Mouse (Mus musculus): Measurements from ENCODE around the gene Mettl8. TPM values are rescaled to one million over a fixed set of nuclear protein-coding genes. Genes with fewer than 3 reads are reported as not detected.

Gene Mettl8
- polyA plus RNA-seq, 1 experiment, result 13.4 TPM

GRCm38 (mm10) chr2:70951944-70952343, 103.4 kb downstream of the Mettl8 start:
- Histone ChIP-seq H3K27ac (ENCODE audit: insufficient read depth, low read length) (no peak overlapping the region), H3K4me1 (ENCODE audit: control insufficient read depth, insufficient read depth, low read length) (no peaks in the 10 kb centered on the region), H3K4me3 (ENCODE audit: insufficient read depth, low read length) (no peak overlapping the region)
- TF ChIP-seq CTCF (IDR thresholded peaks at IDR 0.05; ENCODE audit: extremely low read depth, insufficient read depth, low read length), result no peak
- TF ChIP-seq POLR2A (IDR thresholded peaks at IDR 0.05; ENCODE audit: extremely low read depth, insufficient read depth, low read length), result no peak

- no peak overlapping the region for H3K27ac ChIP-seq (ENCODE audit: insufficient read depth, low read length)
- H3K4me1 ChIP-seq (ENCODE audit: control insufficient read depth, insufficient read depth, low read length), result no peaks in the 10 kb centered on the region
- H3K4me3 ChIP-seq (ENCODE audit: insufficient read depth, low read length), result no peak overlapping the region
- no peak for TF ChIP-seq CTCF (IDR thresholded peaks at IDR 0.05; ENCODE audit: extremely low read depth, insufficient read depth, low read length)
- TF ChIP-seq POLR2A (IDR thresholded peaks at IDR 0.05; ENCODE audit: extremely low read depth, insufficient read depth, low read length), result no peak
Measured at GRCm38 (mm10) chr2:70944511-70945305, 110.7 kb downstream of the Mettl8 start.

GRCm38 (mm10) chr2:70940826-70941225, 114.6 kb downstream of the Mettl8 start:
- Histone ChIP-seq H3K4me1 (ENCODE audit: control insufficient read depth, insufficient read depth, low read length) (no peaks in the 10 kb centered on the region), H3K27ac (ENCODE audit: insufficient read depth, low read length) (no peak overlapping the region), H3K4me3 (ENCODE audit: insufficient read depth, low read length) (no peak overlapping the region)
- TF ChIP-seq CTCF (IDR thresholded peaks at IDR 0.05; ENCODE audit: extremely low read depth, insufficient read depth, low read length), result no peak
- no peak for TF ChIP-seq POLR2A (IDR thresholded peaks at IDR 0.05; ENCODE audit: extremely low read depth, insufficient read depth, low read length)

GRCm38 (mm10) chr2:70938844-70939494, 116.4 kb downstream of the Mettl8 start:
- no peak overlapping the region for H3K4me3 ChIP-seq (ENCODE audit: insufficient read depth, low read length)
- no peak for TF ChIP-seq POLR2A (IDR thresholded peaks at IDR 0.05; ENCODE audit: extremely low read depth, insufficient read depth, low read length)
- no peak for TF ChIP-seq CTCF (IDR thresholded peaks at IDR 0.05; ENCODE audit: extremely low read depth, insufficient read depth, low read length)
- no peaks in the 10 kb centered on the region for H3K4me1 ChIP-seq (ENCODE audit: control insufficient read depth, insufficient read depth, low read length)
- no peak overlapping the region for H3K27ac ChIP-seq (ENCODE audit: insufficient read depth, low read length)

- H3K27ac ChIP-seq (ENCODE audit: insufficient read depth, low read length), result no peak overlapping the region
- TF ChIP-seq CTCF (IDR thresholded peaks at IDR 0.05; ENCODE audit: extremely low read depth, insufficient read depth, low read length) (no peak), POLR2A (IDR thresholded peaks at IDR 0.05; ENCODE audit: extremely low read depth, insufficient read depth, low read length) (no peak)
- no peak overlapping the region; the same call in 1 of the 2 replicates for H3K4me3 ChIP-seq (ENCODE audit: insufficient read depth, low read length)
- no peaks in the 10 kb centered on the region for H3K4me1 ChIP-seq (ENCODE audit: control insufficient read depth, insufficient read depth, low read length)
Measured at GRCm38 (mm10) chr2:70934772-70935171, 120.6 kb downstream of the Mettl8 start.

GRCm38 (mm10) chr2:70933516-70933915, 121.9 kb downstream of the Mettl8 start:
- Histone ChIP-seq H3K4me1 (ENCODE audit: control insufficient read depth, insufficient read depth, low read length) (no peaks in the 10 kb centered on the region), H3K27ac (ENCODE audit: insufficient read depth, low read length) (no peak overlapping the region), H3K4me3 (ENCODE audit: insufficient read depth, low read length) (no peak overlapping the region)
- TF ChIP-seq CTCF (IDR thresholded peaks at IDR 0.05; ENCODE audit: extremely low read depth, insufficient read depth, low read length) (no peak), POLR2A (IDR thresholded peaks at IDR 0.05; ENCODE audit: extremely low read depth, insufficient read depth, low read length) (no peak)

- Histone ChIP-seq H3K4me3 (ENCODE audit: insufficient read depth, low read length) (no peak overlapping the region), H3K27ac (ENCODE audit: insufficient read depth, low read length) (no peak overlapping the region), H3K4me1 (ENCODE audit: control insufficient read depth, insufficient read depth, low read length) (no peaks in the 10 kb centered on the region)
- TF ChIP-seq POLR2A (IDR thresholded peaks at IDR 0.05; ENCODE audit: extremely low read depth, insufficient read depth, low read length) (no peak), CTCF (IDR thresholded peaks at IDR 0.05; ENCODE audit: extremely low read depth, insufficient read depth, low read length) (no peak)
Measured at GRCm38 (mm10) chr2:70932965-70933364, 122.4 kb downstream of the Mettl8 start.

GRCm38 (mm10) chr2:70930631-70931288, 124.6 kb downstream of the Mettl8 start:
- Histone ChIP-seq H3K27ac (ENCODE audit: insufficient read depth, low read length) (no peak overlapping the region), H3K4me1 (ENCODE audit: control insufficient read depth, insufficient read depth, low read length) (no peaks in the 10 kb centered on the region), H3K4me3 (ENCODE audit: insufficient read depth, low read length) (no peak overlapping the region)
- TF ChIP-seq CTCF (IDR thresholded peaks at IDR 0.05; ENCODE audit: extremely low read depth, insufficient read depth, low read length), result no peak

- TF ChIP-seq POLR2A (IDR thresholded peaks at IDR 0.05; ENCODE audit: extremely low read depth, insufficient read depth, low read length) (no peak), CTCF (IDR thresholded peaks at IDR 0.05; ENCODE audit: extremely low read depth, insufficient read depth, low read length) (no peak)
- no peak overlapping the region for H3K4me3 ChIP-seq (ENCODE audit: insufficient read depth, low read length)
- H3K27ac ChIP-seq (ENCODE audit: insufficient read depth, low read length), result no peak overlapping the region
- no peaks in the 10 kb centered on the region for H3K4me1 ChIP-seq (ENCODE audit: control insufficient read depth, insufficient read depth, low read length)
Measured at GRCm38 (mm10) chr2:70929714-70930113, 125.7 kb downstream of the Mettl8 start.
